Mouse (Mus musculus): ENCODE results near the gene Hist1h3f.

DNA sequence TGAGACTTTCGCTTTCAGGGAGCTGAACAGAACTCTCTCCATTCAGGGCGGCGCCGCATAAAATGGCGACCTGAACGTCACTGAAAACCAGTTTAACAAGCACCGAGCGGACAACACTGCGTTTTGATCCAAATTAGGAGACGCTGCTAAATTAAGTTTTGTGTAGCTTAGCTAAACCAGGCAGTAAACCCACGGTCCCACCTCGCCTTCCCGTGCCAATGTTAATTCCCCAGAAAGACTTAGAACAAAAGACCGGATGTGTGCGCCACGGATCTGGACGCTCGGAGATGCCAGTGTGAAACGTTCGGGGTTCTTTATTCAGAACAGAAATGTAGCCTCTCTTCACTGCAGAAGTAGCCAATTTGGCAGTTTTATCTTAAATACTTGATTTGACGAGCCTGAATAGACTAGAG, 41.2 kb downstream of the Hist1h3f start:
- TF ChIP-seq CTCF (IDR thresholded peaks at IDR 0.05) = no peak
- no peak for TF ChIP-seq EP300 (IDR thresholded peaks at IDR 0.05)

All from lung, postnatal 0 days (tissue).